Mouse (Mus musculus) liver, adult 2 months (tissue): ENCODE data around the gene Kcnmb2. TPM values are rescaled to one million over a fixed set of nuclear protein-coding genes. Genes with fewer than 3 reads are reported as not detected.

Source experiments
- DNase-seq: peaks from one replicate; pipeline ENCODE4 v3.0.0-alpha.2; 2011; ENCODE audit warnings: low read depth, low spot score; ENCODE audit errors: extremely low read depth
- H3K27ac ChIP-seq: fragments of 200-500 bp; replicated peaks from 2 replicates; pipeline ENCODE4 v1.5.1; 2012; ENCODE audit warnings: low read depth, mild to moderate bottlenecking, control low read depth, inconsistent platforms, low read length; ENCODE audit not compliant: insufficient read depth
- H3K27me3 ChIP-seq: fragments of 200-500 bp; 2 replicates; pipeline ENCODE4 v1.6.1; 2012; ENCODE audit warnings: mild to moderate bottlenecking, moderate library complexity, low read length, inconsistent platforms; ENCODE audit not compliant: control insufficient read depth, insufficient read depth
- H3K36me3 ChIP-seq: fragments of 200-500 bp; 2 replicates; pipeline ENCODE4 v1.6.1; 2012; ENCODE audit warnings: low read length, inconsistent platforms; ENCODE audit not compliant: control insufficient read depth, insufficient read depth
- H3K4me1 ChIP-seq: fragments of 200-500 bp; 2 replicates; pipeline ENCODE4 v1.6.1; 2011; ENCODE audit warnings: low read length; ENCODE audit not compliant: control insufficient read depth, insufficient read depth
- H3K4me3 ChIP-seq: fragments of 200-500 bp; 2 replicates; pipeline ENCODE4 v1.5.1; 2011; ENCODE audit warnings: low read depth, mild to moderate bottlenecking, control low read depth, low read length, moderate library complexity; ENCODE audit not compliant: insufficient read depth
- H3K79me2 ChIP-seq: fragments of 200-500 bp; 2 replicates; pipeline ENCODE4 v1.6.1; 2012; ENCODE audit warnings: inconsistent platforms, mild to moderate bottlenecking, low read length, moderate library complexity; ENCODE audit not compliant: control insufficient read depth, insufficient read depth
- H3K9ac ChIP-seq: fragments of 200-500 bp; 2 replicates; pipeline ENCODE4 v1.6.1; 2012; ENCODE audit warnings: low read depth, mild to moderate bottlenecking, control low read depth, inconsistent platforms, low read length
- CTCF ChIP-seq: fragments of 200-500 bp; IDR thresholded peaks from 2 replicates; pipeline ENCODE4 v1.5.1; 2011; ENCODE audit warnings: low read depth, low read length, control low read depth
- POLR2A ChIP-seq: fragments of 200-500 bp; IDR thresholded peaks from 2 replicates; pipeline ENCODE4 v1.6.1; 2011; ENCODE audit warnings: low read length, control low read depth; ENCODE audit not compliant: insufficient read depth; ENCODE audit errors: extremely low read depth
- WGBS: fragments of 180-500 bp; shearing (Covaris S2); methylation state at CpG from one replicate; pipeline ENCODE4 v1.1.7; 2018; 5-methylcytosine and 5-hydroxymethylcytosine counted together
- polyA plus RNA-seq: library from polyadenylated mRNA; depleted of rRNA; stranded (reverse); fragments of >200 nt; gene quantifications from 2 replicates; pipeline ENCODE4 v1.2.3, GENCODE M21; 2012
- total RNA-seq: library from RNA; depleted of rRNA; stranded (reverse); fragments of >200 nt; gene quantifications from 2 replicates; pipeline ENCODE4 v1.2.3, GENCODE M21; 2014

The Kcnmb2 gene
- total and polyA plus RNA-seq, 2 experiments = 0.05 TPM; not detected in 1

DNA sequence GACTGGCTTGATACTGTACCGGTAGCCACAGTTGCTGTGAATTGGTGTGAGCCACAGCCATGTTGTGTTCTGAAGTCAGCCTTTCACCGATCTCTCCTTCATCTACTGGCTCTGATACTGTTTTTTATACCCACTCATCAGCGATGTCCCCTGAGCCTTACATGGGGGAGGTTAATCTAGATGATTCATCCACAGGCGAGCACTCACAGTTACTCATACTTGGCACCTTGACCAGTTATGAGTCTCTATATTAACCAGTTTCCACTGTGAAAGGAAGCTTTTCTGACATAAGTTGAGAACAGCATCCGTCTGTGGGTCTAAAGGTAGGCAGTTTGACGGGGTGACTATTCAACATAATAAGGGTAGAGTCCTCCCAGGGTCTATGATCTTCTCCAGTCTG, 118.7 kb downstream of the Kcnmb2 start:
- Histone ChIP-seq H3K4me3 (no peak overlapping the region), H3K4me1 (no peaks in the 10 kb centered on the region), H3K27me3 (no peaks in the 10 kb centered on the region), H3K36me3 (no peaks in the 10 kb centered on the region), H3K27ac (no peak overlapping the region), H3K9ac (no peak overlapping the region), H3K79me2 (no peaks in the 10 kb centered on the region)
- DNase-seq = no peak
- WGBS = 88% methylated on average over 6 of the region's 6 CpGs
- no peak for TF ChIP-seq CTCF
- TF ChIP-seq POLR2A = no peak

GRCm38 (mm10) chr3:32029375-32030050, 127.2 kb downstream of the Kcnmb2 start:
- H3K27me3 ChIP-seq = no peaks in the 10 kb centered on the region
- no peaks in the 10 kb centered on the region for H3K79me2 ChIP-seq
- 77% methylated on average over 10 of the region's 10 CpGs for WGBS
- H3K36me3 ChIP-seq = no peaks in the 10 kb centered on the region
- DNase-seq = no peak
- TF ChIP-seq CTCF (no peak), POLR2A (no peak)
- H3K4me3 ChIP-seq = no peak overlapping the region
- no peak overlapping the region for H3K27ac ChIP-seq
- H3K9ac ChIP-seq = no peak overlapping the region
- no peaks in the 10 kb centered on the region for H3K4me1 ChIP-seq

GRCm38 (mm10) chr3:32032381-32032780, 130.1 kb downstream of the Kcnmb2 start:
- no peak overlapping the region for H3K4me3 ChIP-seq
- no peaks in the 10 kb centered on the region for H3K79me2 ChIP-seq
- WGBS = 74% methylated on average over 9 of the region's 9 CpGs
- H3K4me1 ChIP-seq = no peaks in the 10 kb centered on the region
- no peak overlapping the region for H3K27ac ChIP-seq
- TF ChIP-seq CTCF (no peak), POLR2A (no peak)
- no peaks in the 10 kb centered on the region for H3K27me3 ChIP-seq
- H3K9ac ChIP-seq = no peak overlapping the region
- DNase-seq = no peak
- no peaks in the 10 kb centered on the region for H3K36me3 ChIP-seq

GRCm38 (mm10) chr3:32043814-32044213, 141.5 kb downstream of the Kcnmb2 start:
- no peaks in the 10 kb centered on the region for H3K36me3 ChIP-seq

DNA sequence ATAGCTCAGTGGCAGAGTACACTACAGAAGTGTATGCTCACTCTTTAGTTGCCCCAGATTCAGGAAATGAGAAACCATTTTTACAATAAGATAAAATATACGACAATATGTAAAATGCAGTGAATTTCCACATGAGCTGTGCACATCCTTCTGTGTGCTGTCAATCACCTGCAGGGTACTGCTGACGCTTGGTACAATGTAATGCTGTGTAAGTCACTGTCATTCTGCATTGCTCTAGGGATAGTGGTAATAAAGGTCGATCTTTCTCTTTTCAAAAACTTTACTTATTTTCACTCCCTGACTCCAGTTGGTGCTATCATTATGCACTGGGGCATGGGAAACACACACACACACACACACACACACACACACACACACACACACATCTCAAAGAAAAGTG, 146.5 kb downstream of the Kcnmb2 start:
- TF ChIP-seq CTCF = no peak
- no peak for TF ChIP-seq POLR2A
- 89% methylated on average over 3 of the region's 3 CpGs for WGBS
- H3K79me2 ChIP-seq = no peaks in the 10 kb centered on the region

More at GRCm38 (mm10) chr3:32043814-32044213, 141.5 kb downstream of the Kcnmb2 start:
- no peaks in the 10 kb centered on the region for H3K79me2 ChIP-seq
- no peak for DNase-seq
- H3K9ac ChIP-seq = no peak overlapping the region
- no peaks in the 10 kb centered on the region for H3K27me3 ChIP-seq
- no peaks in the 10 kb centered on the region for H3K4me1 ChIP-seq
- H3K27ac ChIP-seq = no peak overlapping the region
- WGBS = 86% methylated on average over 3 of the region's 3 CpGs
- no peak overlapping the region for H3K4me3 ChIP-seq
- TF ChIP-seq POLR2A = no peak
- TF ChIP-seq CTCF = no peak

DNA sequence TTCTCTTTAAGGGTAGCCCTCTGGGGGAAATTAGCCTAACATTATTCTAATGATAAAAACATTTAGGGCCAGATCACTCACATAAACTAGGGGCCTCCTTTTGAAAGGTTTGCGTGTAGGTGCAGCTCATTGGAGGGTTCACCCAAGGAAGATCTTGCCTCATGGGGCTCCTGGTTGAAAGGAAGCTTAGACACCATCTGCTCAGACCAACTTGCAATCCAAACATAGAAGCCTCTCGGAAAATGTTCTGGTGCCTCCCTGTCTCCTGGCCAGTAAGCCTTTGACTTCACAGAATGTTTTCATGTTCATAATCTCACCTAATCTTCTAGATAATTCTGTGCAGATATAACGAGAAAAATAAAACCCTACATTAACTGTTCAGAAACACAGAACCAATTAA, 150.3 kb downstream of the Kcnmb2 start:
- H3K79me2 ChIP-seq = no peaks in the 10 kb centered on the region
- TF ChIP-seq CTCF (no peak), POLR2A (no peak)
- no peak overlapping the region for H3K27ac ChIP-seq
- H3K9ac ChIP-seq = no peak overlapping the region
- H3K36me3 ChIP-seq = no peaks in the 10 kb centered on the region
- 71% methylated on average over 3 of the region's 3 CpGs for WGBS
- no peak overlapping the region for H3K4me3 ChIP-seq
- no peaks in the 10 kb centered on the region for H3K4me1 ChIP-seq
- no peaks in the 10 kb centered on the region for H3K27me3 ChIP-seq
- no peak for DNase-seq

More for the DNA sequence above, 146.5 kb downstream of the Kcnmb2 start:
- H3K27ac ChIP-seq = no peak overlapping the region
- no peak overlapping the region for H3K4me3 ChIP-seq
- H3K36me3 ChIP-seq = no peaks in the 10 kb centered on the region
- H3K27me3 ChIP-seq = no peaks in the 10 kb centered on the region
- DNase-seq = no peak
- H3K9ac ChIP-seq = no peak overlapping the region
- no peaks in the 10 kb centered on the region for H3K4me1 ChIP-seq
